Mouse (Mus musculus): Measurements from ENCODE around the gene Shisa2. TPM values are rescaled to one million over a fixed set of nuclear protein-coding genes. Genes with fewer than 3 reads are reported as not detected.
"Not testable (repeated sequence)": the region's sequence is repeated elsewhere in the genome, so short reads cannot be mapped to it uniquely, and the experiment has no call there.

The Shisa2 gene
- polyA plus RNA-seq, 1 experiment = 3.1 TPM

GRCm38 (mm10) chr14:59598260-59598627 lies 26.9 kb upstream of the Shisa2 start:
- WGBS = 2% methylated on average over 8 of the region's 8 CpGs
- no peaks in the 10 kb centered on the region for H3K4me1 ChIP-seq (ENCODE audit: control insufficient read depth, insufficient read depth, low read length)
- TF ChIP-seq CTCF (IDR thresholded peaks at IDR 0.05; ENCODE audit: borderline replicate concordance, insufficient read depth, low read depth, low read length) (no peak), POLR2A (IDR thresholded peaks at IDR 0.05; ENCODE audit: borderline replicate concordance, insufficient read depth, low read length) (no peak)

GRCm38 (mm10) chr14:59604002-59604645 lies 21.0 kb upstream of the Shisa2 start:
- Histone ChIP-seq H3K27ac (ENCODE audit: insufficient read depth, low read length) (no peak overlapping the region), H3K27me3 (ENCODE audit: control insufficient read depth, insufficient read depth, low read length) (no peaks in the 10 kb centered on the region), H3K4me3 (replicated peaks; ENCODE audit: insufficient read depth, low read depth, low read length) (no peak overlapping the region), H3K4me1 (ENCODE audit: control insufficient read depth, insufficient read depth, low read length) (no peaks in the 10 kb centered on the region)
- no peak for TF ChIP-seq POLR2A (IDR thresholded peaks at IDR 0.05; ENCODE audit: borderline replicate concordance, insufficient read depth, low read length)
- no peak; the same call in 1 of the 2 replicates for TF ChIP-seq CTCF (IDR thresholded peaks at IDR 0.05; ENCODE audit: borderline replicate concordance, insufficient read depth, low read depth, low read length)
- peak in 1 of 2 experiments; percentile 19 for DNase-seq
- 55% methylated on average over 5 of the region's 5 CpGs for WGBS

More at GRCm38 (mm10) chr14:59598260-59598627, 26.9 kb upstream of the Shisa2 start:
- H3K27me3 ChIP-seq (ENCODE audit: control insufficient read depth, insufficient read depth, low read length) = no peaks in the 10 kb centered on the region
- no peak for DNase-seq
- H3K27ac ChIP-seq (ENCODE audit: insufficient read depth, low read length) = 0 out of 2 replicates have a peak overlapping the region, but pooled peaks have one; percentile 22
- peak overlapping the region; percentile 86 for H3K4me3 ChIP-seq (replicated peaks; ENCODE audit: insufficient read depth, low read depth, low read length)

- WGBS = 13% methylated on average over 5 of the region's 5 CpGs
- DNase-seq = peak; percentile 40 to 64
- H3K4me3 ChIP-seq (replicated peaks; ENCODE audit: insufficient read depth, low read depth, low read length) = no peak overlapping the region
- no peaks in the 10 kb centered on the region for H3K27me3 ChIP-seq (ENCODE audit: control insufficient read depth, insufficient read depth, low read length)
- TF ChIP-seq CTCF (IDR thresholded peaks at IDR 0.05; ENCODE audit: borderline replicate concordance, insufficient read depth, low read depth, low read length) (peak; percentile 72), POLR2A (IDR thresholded peaks at IDR 0.05; ENCODE audit: borderline replicate concordance, insufficient read depth, low read length) (no peak)
- H3K27ac ChIP-seq (ENCODE audit: insufficient read depth, low read length) = no peak overlapping the region
- no peaks in the 10 kb centered on the region for H3K4me1 ChIP-seq (ENCODE audit: control insufficient read depth, insufficient read depth, low read length)
These were observed 19.3 kb upstream of the Shisa2 start for GRCm38 (mm10) chr14:59605671-59606353.

- Histone ChIP-seq H3K4me1 (ENCODE audit: control insufficient read depth, insufficient read depth, low read length) (no peaks in the 10 kb centered on the region), H3K27ac (ENCODE audit: insufficient read depth, low read length) (no peak overlapping the region), H3K4me3 (replicated peaks; ENCODE audit: insufficient read depth, low read depth, low read length) (no peak overlapping the region), H3K27me3 (ENCODE audit: control insufficient read depth, insufficient read depth, low read length) (no peaks in the 10 kb centered on the region)
- 62% methylated on average over 3 of the region's 3 CpGs for WGBS
- no peak for TF ChIP-seq CTCF (IDR thresholded peaks at IDR 0.05; ENCODE audit: borderline replicate concordance, insufficient read depth, low read depth, low read length)
- no peak for TF ChIP-seq POLR2A (IDR thresholded peaks at IDR 0.05; ENCODE audit: borderline replicate concordance, insufficient read depth, low read length)
- no peak for DNase-seq
These were observed 18.1 kb upstream of the Shisa2 start for GRCm38 (mm10) chr14:59607021-59607420.

- DNase-seq = peak; percentile 25 to 43
- no peak overlapping the region for H3K4me3 ChIP-seq (replicated peaks; ENCODE audit: insufficient read depth, low read depth, low read length)
- TF ChIP-seq CTCF (IDR thresholded peaks at IDR 0.05; ENCODE audit: borderline replicate concordance, insufficient read depth, low read depth, low read length) (peak; percentile 44; the same call in 1 of the 2 replicates), POLR2A (IDR thresholded peaks at IDR 0.05; ENCODE audit: borderline replicate concordance, insufficient read depth, low read length) (no peak)
- WGBS = 42% methylated on average over 14 of the region's 14 CpGs
- H3K4me1 ChIP-seq (ENCODE audit: control insufficient read depth, insufficient read depth, low read length) = no peaks in the 10 kb centered on the region
- H3K27me3 ChIP-seq (ENCODE audit: control insufficient read depth, insufficient read depth, low read length) = no peaks in the 10 kb centered on the region
- no peak overlapping the region for H3K27ac ChIP-seq (ENCODE audit: insufficient read depth, low read length)
These were observed 12.0 kb upstream of the Shisa2 start for GRCm38 (mm10) chr14:59612920-59613625.

- H3K27me3 ChIP-seq (ENCODE audit: control insufficient read depth, insufficient read depth, low read length); H3K27ac ChIP-seq (ENCODE audit: insufficient read depth, low read length); H3K4me1 ChIP-seq (ENCODE audit: control insufficient read depth, insufficient read depth, low read length); H3K4me3 ChIP-seq (replicated peaks; ENCODE audit: insufficient read depth, low read depth, low read length); DNase-seq: not testable (repeated sequence)
- WGBS = 71% methylated on average over 3 of the region's 3 CpGs
These were observed 11.0 kb upstream of the Shisa2 start for GRCm38 (mm10) chr14:59614149-59614548.

GRCm38 (mm10) chr14:59616802-59617201 lies 8.3 kb upstream of the Shisa2 start:
- TF ChIP-seq CTCF (IDR thresholded peaks at IDR 0.05; ENCODE audit: borderline replicate concordance, insufficient read depth, low read depth, low read length) (no peak), POLR2A (IDR thresholded peaks at IDR 0.05; ENCODE audit: borderline replicate concordance, insufficient read depth, low read length) (no peak)
- no peak overlapping the region for H3K4me3 ChIP-seq (replicated peaks; ENCODE audit: insufficient read depth, low read depth, low read length)
- H3K4me1 ChIP-seq (ENCODE audit: control insufficient read depth, insufficient read depth, low read length) = no peaks in the 10 kb centered on the region
- no peak for DNase-seq
- H3K27me3 ChIP-seq (ENCODE audit: control insufficient read depth, insufficient read depth, low read length) = no peaks in the 10 kb centered on the region
- 81% methylated on average over 7 of the region's 7 CpGs for whole genome bisulfite sequencing
- H3K27ac ChIP-seq (ENCODE audit: insufficient read depth, low read length) = no peak overlapping the region

Measured in cerebellum, adult 2 months (tissue).